Mouse (Mus musculus): Measurements from ENCODE around the gene Gm18336. TPM values are rescaled to one million over a fixed set of nuclear protein-coding genes. Genes with fewer than 3 reads are reported as not detected.
"Not testable (repeated sequence)": the region's sequence is repeated elsewhere in the genome, so short reads cannot be mapped to it uniquely, and the experiment has no call there.

Gm18336 gene
- polyA plus RNA-seq (2014; fragmentation: Nextera tagmentation; extraction: Ambion mirVana): not detected in 2 replicates

GRCm38 (mm10) chrX:73398636-73399035 is at the start of gene Gm18336:
Gene Gm18336, minus strand, starts transcription at chrX:73398736.
- H3K4me3 ChIP-seq (ENCODE audit: low read depth, low read length); H3K9ac ChIP-seq (ENCODE audit: low read length); H3K9me3 ChIP-seq (ENCODE audit: control insufficient read depth, low read length); DNase-seq (ENCODE audit: low spot score); H3K27me3 ChIP-seq (ENCODE audit: control insufficient read depth, insufficient read depth, low read length); H3K27ac ChIP-seq (ENCODE audit: low read depth, low read length); H3K4me1 ChIP-seq (ENCODE audit: control insufficient read depth, insufficient read depth, low read length); H3K36me3 ChIP-seq (ENCODE audit: control insufficient read depth, insufficient read depth, low read length); ATAC-seq (ENCODE audit: insufficient read depth, low FRiP score, low TSS enrichment); H3K4me2 ChIP-seq (ENCODE audit: low read depth): not testable (repeated sequence)
- WGBS: 81% methylated on average over 2 of the region's 2 CpGs

GRCm38 (mm10) chrX:73441428-73441827 is 42.9 kb upstream of the Gm18336 start:
- Histone ChIP-seq H3K27me3 (ENCODE audit: control insufficient read depth, insufficient read depth, low read length) (no peaks in the 10 kb centered on the region), H3K4me1 (ENCODE audit: control insufficient read depth, insufficient read depth, low read length) (no peaks in the 10 kb centered on the region), H3K9me3 (ENCODE audit: control insufficient read depth, low read length) (no peaks in the 10 kb centered on the region), H3K4me3 (ENCODE audit: low read depth, low read length) (no peak overlapping the region), H3K4me2 (ENCODE audit: low read depth) (no peak overlapping the region), H3K27ac (ENCODE audit: low read depth, low read length) (no peak overlapping the region), H3K36me3 (ENCODE audit: control insufficient read depth, insufficient read depth, low read length) (no peaks in the 10 kb centered on the region), H3K9ac (ENCODE audit: low read length) (no peak overlapping the region)
- WGBS: 74% methylated on average over 2 of the region's 2 CpGs
- DNase-seq (ENCODE audit: low spot score): no peak
- ATAC-seq (ENCODE audit: insufficient read depth, low FRiP score, low TSS enrichment): no peak

GRCm38 (mm10) chrX:73435252-73435651 is 36.7 kb upstream of the Gm18336 start, which contains the start of gene Trex2:
Gene Trex2, minus strand, starts transcription at chrX:73435344.
- Histone ChIP-seq H3K4me2 (ENCODE audit: low read depth) (no peak within 1 kb of the TSS), H3K4me3 (ENCODE audit: low read depth, low read length) (no peak within 1 kb of the TSS), H3K27ac (ENCODE audit: low read depth, low read length) (no peak within 1 kb of the TSS), H3K36me3 (ENCODE audit: control insufficient read depth, insufficient read depth, low read length) (no peaks in the 10 kb centered on the region), H3K9ac (ENCODE audit: low read length) (no peak within 1 kb of the TSS), H3K4me1 (ENCODE audit: control insufficient read depth, insufficient read depth, low read length) (no peaks in the 10 kb centered on the region), H3K27me3 (ENCODE audit: control insufficient read depth, insufficient read depth, low read length) (no peaks in the 10 kb centered on the region), H3K9me3 (ENCODE audit: control insufficient read depth, low read length) (no peaks in the 10 kb centered on the region)
- ATAC-seq (ENCODE audit: insufficient read depth, low FRiP score, low TSS enrichment) (no peak), DNase-seq (ENCODE audit: low spot score) (no peak)
- WGBS: 85% methylated on average over 11 of the region's 11 CpGs

GRCm38 (mm10) chrX:73432850-73433249 is 34.3 kb upstream of the Gm18336 start:
- ATAC-seq (ENCODE audit: insufficient read depth, low FRiP score, low TSS enrichment) (no peak), DNase-seq (ENCODE audit: low spot score) (no peak)
- Histone ChIP-seq H3K27ac (ENCODE audit: low read depth, low read length) (no peak overlapping the region), H3K4me2 (ENCODE audit: low read depth) (no peak overlapping the region), H3K36me3 (ENCODE audit: control insufficient read depth, insufficient read depth, low read length) (no peaks in the 10 kb centered on the region), H3K9me3 (ENCODE audit: control insufficient read depth, low read length) (no peaks in the 10 kb centered on the region), H3K4me1 (ENCODE audit: control insufficient read depth, insufficient read depth, low read length) (no peaks in the 10 kb centered on the region), H3K4me3 (ENCODE audit: low read depth, low read length) (no peak overlapping the region), H3K9ac (ENCODE audit: low read length) (no peak overlapping the region), H3K27me3 (ENCODE audit: control insufficient read depth, insufficient read depth, low read length) (no peaks in the 10 kb centered on the region)
- 76% methylated on average over 5 of the region's 5 CpGs for WGBS

GRCm38 (mm10) chrX:73430036-73430435 is 31.5 kb upstream of the Gm18336 start:
- WGBS: 79% methylated on average over 2 of the region's 2 CpGs
- Histone ChIP-seq H3K9ac (ENCODE audit: low read length) (no peak overlapping the region), H3K4me1 (ENCODE audit: control insufficient read depth, insufficient read depth, low read length) (no peaks in the 10 kb centered on the region), H3K27me3 (ENCODE audit: control insufficient read depth, insufficient read depth, low read length) (no peaks in the 10 kb centered on the region), H3K36me3 (ENCODE audit: control insufficient read depth, insufficient read depth, low read length) (no peaks in the 10 kb centered on the region), H3K9me3 (ENCODE audit: control insufficient read depth, low read length) (no peaks in the 10 kb centered on the region), H3K4me3 (ENCODE audit: low read depth, low read length) (no peak overlapping the region), H3K27ac (ENCODE audit: low read depth, low read length) (no peak overlapping the region), H3K4me2 (ENCODE audit: low read depth) (no peak overlapping the region)
- DNase-seq (ENCODE audit: low spot score): no peak
- ATAC-seq (ENCODE audit: insufficient read depth, low FRiP score, low TSS enrichment): no peak

GRCm38 (mm10) chrX:73412767-73413166 is 14.2 kb upstream of the Gm18336 start:
- no peaks in the 10 kb centered on the region for H3K27me3 ChIP-seq (ENCODE audit: control insufficient read depth, insufficient read depth, low read length)
- H3K4me2 ChIP-seq (ENCODE audit: low read depth): no peak overlapping the region
- H3K36me3 ChIP-seq (ENCODE audit: control insufficient read depth, insufficient read depth, low read length): no peaks in the 10 kb centered on the region
- H3K27ac ChIP-seq (ENCODE audit: low read depth, low read length): no peak overlapping the region
- WGBS: 40% methylated on average over 1 of the region's 1 CpGs
- ATAC-seq (ENCODE audit: insufficient read depth, low FRiP score, low TSS enrichment): no peak
- no peak overlapping the region for H3K9ac ChIP-seq (ENCODE audit: low read length)
- no peaks in the 10 kb centered on the region for H3K4me1 ChIP-seq (ENCODE audit: control insufficient read depth, insufficient read depth, low read length)
- H3K9me3 ChIP-seq (ENCODE audit: control insufficient read depth, low read length): no peaks in the 10 kb centered on the region
- no peak for DNase-seq (ENCODE audit: low spot score)
- H3K4me3 ChIP-seq (ENCODE audit: low read depth, low read length): no peak overlapping the region

- ATAC-seq (ENCODE audit: insufficient read depth, low FRiP score, low TSS enrichment) (no peak), DNase-seq (ENCODE audit: low spot score) (peak; percentile 13)
- Histone ChIP-seq H3K4me3 (ENCODE audit: low read depth, low read length) (peak within 1 kb of the TSS; percentile 8; the same call in 1 of the 2 replicates), H3K4me2 (ENCODE audit: low read depth) (peak within 1 kb of the TSS; percentile 39), H3K27me3 (ENCODE audit: control insufficient read depth, insufficient read depth, low read length) (no peaks in the 10 kb centered on the region), H3K9ac (ENCODE audit: low read length) (no peak within 1 kb of the TSS), H3K27ac (ENCODE audit: low read depth, low read length) (no peak within 1 kb of the TSS), H3K36me3 (ENCODE audit: control insufficient read depth, insufficient read depth, low read length) (no peaks in the 10 kb centered on the region), H3K4me1 (ENCODE audit: control insufficient read depth, insufficient read depth, low read length) (no peaks in the 10 kb centered on the region), H3K9me3 (ENCODE audit: control insufficient read depth, low read length) (no peaks in the 10 kb centered on the region)
- 13% methylated on average over 19 of the region's 20 CpGs for WGBS
These were observed 12.5 kb upstream of the Gm18336 start, which contains the start of gene Zfp92 for GRCm38 (mm10) chrX:73410880-73411517. Gene Zfp92, plus strand, starts transcription at chrX:73411096.

GRCm38 (mm10) chrX:73401616-73402015 is 3.1 kb upstream of the Gm18336 start:
- Histone ChIP-seq H3K36me3 (ENCODE audit: control insufficient read depth, insufficient read depth, low read length) (no peaks in the 10 kb centered on the region), H3K9me3 (ENCODE audit: control insufficient read depth, low read length) (no peaks in the 10 kb centered on the region), H3K4me3 (ENCODE audit: low read depth, low read length) (no peak overlapping the region), H3K9ac (ENCODE audit: low read length) (no peak overlapping the region), H3K27me3 (ENCODE audit: control insufficient read depth, insufficient read depth, low read length) (no peaks in the 10 kb centered on the region), H3K4me2 (ENCODE audit: low read depth) (no peak overlapping the region), H3K4me1 (ENCODE audit: control insufficient read depth, insufficient read depth, low read length) (no peaks in the 10 kb centered on the region), H3K27ac (ENCODE audit: low read depth, low read length) (no peak overlapping the region)
- ATAC-seq (ENCODE audit: insufficient read depth, low FRiP score, low TSS enrichment) (no peak), DNase-seq (ENCODE audit: low spot score) (no peak)
- whole genome bisulfite sequencing: 93% methylated on average over 12 of the region's 12 CpGs

- H3K4me3 ChIP-seq (ENCODE audit: low read depth, low read length): no peak overlapping the region
- WGBS: 87% methylated on average over 20 of the region's 20 CpGs
- no peaks in the 10 kb centered on the region for H3K4me1 ChIP-seq (ENCODE audit: control insufficient read depth, insufficient read depth, low read length)
- no peak for ATAC-seq (ENCODE audit: insufficient read depth, low FRiP score, low TSS enrichment)
- H3K27ac ChIP-seq (ENCODE audit: low read depth, low read length): no peak overlapping the region
- no peaks in the 10 kb centered on the region for H3K9me3 ChIP-seq (ENCODE audit: control insufficient read depth, low read length)
- no peak overlapping the region for H3K4me2 ChIP-seq (ENCODE audit: low read depth)
- no peak for DNase-seq (ENCODE audit: low spot score)
- H3K36me3 ChIP-seq (ENCODE audit: control insufficient read depth, insufficient read depth, low read length): no peaks in the 10 kb centered on the region
- H3K27me3 ChIP-seq (ENCODE audit: control insufficient read depth, insufficient read depth, low read length): no peaks in the 10 kb centered on the region
- H3K9ac ChIP-seq (ENCODE audit: low read length): no peak overlapping the region
These were observed 2.4 kb upstream of the Gm18336 start for GRCm38 (mm10) chrX:73400951-73401350.

Data from neural tube, embryonic 11.5 days (tissue).